Mouse (Mus musculus) heart, embryonic 13.5 days (tissue): ENCODE data around the gene Asic3. TPM values are rescaled to one million over a fixed set of nuclear protein-coding genes. Genes with fewer than 3 reads are reported as not detected.

Source experiments
- ATAC-seq: fragments of 200-750 bp; cut with Nextera tagmentation; 2 replicates; pipeline ENCODE4 v1.8.0; 2017; ENCODE audit warnings: moderate TSS enrichment; ENCODE audit not compliant: insufficient number of reproducible peaks, low FRiP score, low TSS enrichment; ENCODE audit errors: extremely low read depth
- H3K27ac ChIP-seq: fragments of 300-500 bp; sonication (generic); replicated peaks from 2 replicates; pipeline ENCODE4 v1.5.1; 2015; ENCODE audit warnings: moderate library complexity, mild to moderate bottlenecking, inconsistent platforms
- H3K27me3 ChIP-seq: fragments of 300-500 bp; sonication (generic); replicated peaks from 2 replicates; pipeline ENCODE4 v1.6.1; 2015; ENCODE audit warnings: mild to moderate bottlenecking, inconsistent platforms
- H3K36me3 ChIP-seq: fragments of 300-500 bp; sonication (generic); 2 replicates; pipeline ENCODE4 v1.6.1; 2015; ENCODE audit warnings: mild to moderate bottlenecking, inconsistent platforms
- H3K4me1 ChIP-seq: fragments of 300-500 bp; sonication (generic); 2 replicates; pipeline ENCODE4 v1.6.1; 2015; ENCODE audit warnings: inconsistent platforms
- H3K4me2 ChIP-seq: fragments of 300-500 bp; sonication (generic); 2 replicates; pipeline ENCODE4 v1.6.1; 2015; ENCODE audit warnings: inconsistent platforms, mild to moderate bottlenecking, moderate library complexity
- H3K4me3 ChIP-seq: fragments of 300-500 bp; sonication (generic); 2 replicates; pipeline ENCODE4 v1.5.1; 2015; ENCODE audit warnings: moderate library complexity, mild to moderate bottlenecking, inconsistent platforms
- H3K9ac ChIP-seq: fragments of 300-500 bp; sonication (generic); 2 replicates; pipeline ENCODE4 v1.6.1; 2015; ENCODE audit warnings: inconsistent platforms, mild to moderate bottlenecking, moderate library complexity
- H3K9me3 ChIP-seq: fragments of 300-500 bp; sonication (generic); 2 replicates; pipeline ENCODE4 v1.6.1; 2016; ENCODE audit warnings: inconsistent platforms
- WGBS: fragments of 180-500 bp; shearing (Covaris S2); methylation state at CpG from one replicate; pipeline ENCODE4 v1.1.7; 2015; ENCODE audit warnings: mixed read lengths; 5-methylcytosine and 5-hydroxymethylcytosine counted together
- polyA plus RNA-seq: library from polyadenylated mRNA; unstranded; fragments of >200 nt; fragmentation: Nextera tagmentation; extraction: Ambion mirVana; gene quantifications from 2 replicates; pipeline ENCODE4 v1.2.1, GENCODE M21; 2015

Asic3 gene
- polyA plus RNA-seq, 1 experiment from 2014 or later, result 0.25 TPM

GRCm38 (mm10) chr5:24441187-24441586, 28.0 kb downstream of the Asic3 start:
- Histone ChIP-seq H3K4me2 (no peak overlapping the region), H3K27ac (no peak overlapping the region), H3K27me3 (no peaks in the 10 kb centered on the region), H3K9me3 (no peaks in the 10 kb centered on the region), H3K36me3 (peaks cover 74% of the 10 kb centered on the region), H3K9ac (no peak overlapping the region), H3K4me1 (peaks cover 20% of the 10 kb centered on the region), H3K4me3 (no peak overlapping the region)
- ATAC-seq, result no peak
- 91% methylated on average over 8 of the region's 8 CpGs for WGBS

- Histone ChIP-seq H3K9me3 (no peaks in the 10 kb centered on the region), H3K4me2 (no peak overlapping the region), H3K27me3 (no peaks in the 10 kb centered on the region), H3K4me3 (no peak overlapping the region), H3K9ac (no peak overlapping the region), H3K36me3 (peaks cover 66% of the 10 kb centered on the region), H3K27ac (no peak overlapping the region), H3K4me1 (peaks cover 24% of the 10 kb centered on the region)
- ATAC-seq, result no peak
- 78% methylated on average over 9 of the region's 9 CpGs for WGBS
Observed at GRCm38 (mm10) chr5:24442029-24442428, 28.8 kb downstream of the Asic3 start.

GRCm38 (mm10) chr5:24443204-24443603, 30.0 kb downstream of the Asic3 start:
- no peaks in the 10 kb centered on the region for H3K9me3 ChIP-seq
- 0 out of 2 replicates have a peak overlapping the region, but pooled peaks have one; percentile 93 for H3K4me3 ChIP-seq
- peak overlapping the region; percentile 89; the same call in 1 of the 2 replicates for H3K4me2 ChIP-seq
- no peak overlapping the region for H3K9ac ChIP-seq
- WGBS, result 86% methylated on average over 7 of the region's 7 CpGs
- H3K4me1 ChIP-seq, result peaks cover 33% of the 10 kb centered on the region
- no peak overlapping the region for H3K27ac ChIP-seq
- ATAC-seq, result no peak
- no peaks in the 10 kb centered on the region for H3K27me3 ChIP-seq
- H3K36me3 ChIP-seq, result peaks cover 56% of the 10 kb centered on the region

- H3K36me3 ChIP-seq, result peaks cover 50% of the 10 kb centered on the region
- no peak for ATAC-seq
- 77% methylated on average over 12 of the region's 12 CpGs for WGBS
- H3K4me2 ChIP-seq, result peak overlapping the region; percentile 89
- H3K27me3 ChIP-seq, result 0 out of 2 replicates have a peak, but pooled peaks cover 5% of the 10 kb centered on the region
- peak overlapping the region; percentile 99 for H3K9ac ChIP-seq
- H3K4me3 ChIP-seq, result peak overlapping the region; percentile 93
- peak overlapping the region; percentile 96; the same call in 1 of the 2 replicates for H3K27ac ChIP-seq
- H3K9me3 ChIP-seq, result no peaks in the 10 kb centered on the region
- peaks cover 34% of the 10 kb centered on the region for H3K4me1 ChIP-seq
Observed at GRCm38 (mm10) chr5:24443927-24444326, 30.7 kb downstream of the Asic3 start.

GRCm38 (mm10) chr5:24444746-24445427, 31.7 kb downstream of the Asic3 start, which contains the start of gene Fastk:
Gene Fastk (minus strand): TSS chr5:24445287.
- Histone ChIP-seq H3K9ac (peak within 1 kb of the TSS; percentile 99), H3K9me3 (no peaks in the 10 kb centered on the region), H3K27ac (peak within 1 kb of the TSS; percentile 96), H3K4me2 (peak within 1 kb of the TSS; percentile 89), H3K27me3 (peaks cover 5% of the 10 kb centered on the region; the same call in 1 of the 2 replicates), H3K36me3 (peaks cover 40% of the 10 kb centered on the region), H3K4me3 (peak within 1 kb of the TSS; percentile 93), H3K4me1 (peaks cover 34% of the 10 kb centered on the region)
- under 1% methylated on average over 59 of the region's 60 CpGs for WGBS
- ATAC-seq, result peak; percentile 73

GRCm38 (mm10) chr5:24445428-24446080, 32.4 kb downstream of the Asic3 start:
- Histone ChIP-seq H3K27ac (peak overlapping the region; percentile 96), H3K4me2 (peak overlapping the region; percentile 89), H3K9ac (peak overlapping the region; percentile 99), H3K27me3 (peaks cover 5% of the 10 kb centered on the region; the same call in 1 of the 2 replicates), H3K9me3 (no peaks in the 10 kb centered on the region), H3K36me3 (peaks cover 33% of the 10 kb centered on the region), H3K4me1 (peaks cover 34% of the 10 kb centered on the region), H3K4me3 (peak overlapping the region; percentile 93)
- ATAC-seq, result no peak
- 49% methylated on average over 20 of the region's 20 CpGs for WGBS

GRCm38 (mm10) chr5:24446630-24447029, 33.4 kb downstream of the Asic3 start:
- Histone ChIP-seq H3K9ac (no peak overlapping the region), H3K4me1 (peaks cover 41% of the 10 kb centered on the region), H3K36me3 (peaks cover 23% of the 10 kb centered on the region), H3K27me3 (peaks cover 5% of the 10 kb centered on the region; the same call in 1 of the 2 replicates), H3K27ac (no peak overlapping the region), H3K4me3 (peak overlapping the region; percentile 74), H3K9me3 (no peaks in the 10 kb centered on the region), H3K4me2 (peak overlapping the region; percentile 82)
- 80% methylated on average over 7 of the region's 7 CpGs for WGBS
- no peak for ATAC-seq

GRCm38 (mm10) chr5:24447624-24448298, 34.6 kb downstream of the Asic3 start, which contains the start of gene Tmub1:
Gene Tmub1 (minus strand): TSS chr5:24447854.
- ATAC-seq, result peak; percentile 30
- Histone ChIP-seq H3K36me3 (peaks cover 11% of the 10 kb centered on the region), H3K27ac (peak within 1 kb of the TSS; percentile 61), H3K4me1 (peaks cover 42% of the 10 kb centered on the region), H3K9ac (peak within 1 kb of the TSS; percentile 80), H3K4me2 (peak within 1 kb of the TSS; percentile 82), H3K4me3 (peak within 1 kb of the TSS; percentile 74), H3K27me3 (peaks cover 5% of the 10 kb centered on the region; the same call in 1 of the 2 replicates), H3K9me3 (no peaks in the 10 kb centered on the region)
- 2% methylated on average over 34 of the region's 34 CpGs for WGBS

- peak overlapping the region; percentile 91 for H3K27ac ChIP-seq
- H3K36me3 ChIP-seq, result no peaks in the 10 kb centered on the region
- peaks cover 58% of the 10 kb centered on the region for H3K4me1 ChIP-seq
- peaks cover 5% of the 10 kb centered on the region; the same call in 1 of the 2 replicates for H3K27me3 ChIP-seq
- H3K4me2 ChIP-seq, result peak overlapping the region; percentile 98
- H3K4me3 ChIP-seq, result peak overlapping the region; percentile 90
- no peaks in the 10 kb centered on the region for H3K9me3 ChIP-seq
- 2% methylated on average over 48 of the region's 66 CpGs for WGBS
- peak; percentile 62 for ATAC-seq
- peak overlapping the region; percentile 99 for H3K9ac ChIP-seq
Observed at GRCm38 (mm10) chr5:24451264-24452029, 38.3 kb downstream of the Asic3 start.

- Histone ChIP-seq H3K4me3 (peak within 1 kb of the TSS; percentile 90), H3K4me2 (peak within 1 kb of the TSS; percentile 98), H3K9ac (peak within 1 kb of the TSS; percentile 99), H3K9me3 (no peaks in the 10 kb centered on the region), H3K27ac (peak within 1 kb of the TSS; percentile 91), H3K4me1 (peaks cover 55% of the 10 kb centered on the region), H3K27me3 (peaks cover 5% of the 10 kb centered on the region; the same call in 1 of the 2 replicates), H3K36me3 (no peaks in the 10 kb centered on the region)
- ATAC-seq, result no peak; the same call in 1 of the 2 replicates
- WGBS, result under 1% methylated on average over 50 of the region's 85 CpGs
Observed at GRCm38 (mm10) chr5:24452030-24452690, 39.0 kb downstream of the Asic3 start, which contains the start of gene Agap3. Gene Agap3 (plus strand): TSS chr5:24452177.
